Mouse (Mus musculus) forebrain, postnatal 0 days (tissue): ENCODE measurements at regions not wholly inside any gene's neighbourhood (a gene's known extent, or its start where the extent isn't known, plus 50 kb on each side); places are given as distances from the start of the nearest gene placed in this dataset.

Source experiments
- ATAC-seq: fragments of 200-750 bp; cut with Nextera tagmentation; 2 replicates; pipeline ENCODE4 v1.8.0; 2017; ENCODE audit warnings: mild to moderate bottlenecking, moderate library complexity
- DNase-seq: peaks from one replicate; pipeline ENCODE4 v3.0.0-alpha.2; 2015
- H3K27ac ChIP-seq: fragments of 300-500 bp; sonication (generic); 2 replicates; pipeline ENCODE4 v1.5.1; 2014; ENCODE audit warnings: low read depth, mild to moderate bottlenecking, antibody characterized with exemption, low read length, moderate library complexity, mixed read lengths
- H3K27me3 ChIP-seq: fragments of 300-500 bp; sonication (generic); 2 replicates; pipeline ENCODE4 v1.6.1; 2014; ENCODE audit warnings: mild to moderate bottlenecking, low read length, mixed read lengths; ENCODE audit not compliant: insufficient read depth
- H3K36me3 ChIP-seq: fragments of 300-500 bp; sonication (generic); 2 replicates; pipeline ENCODE4 v1.6.1; 2014; ENCODE audit warnings: mild to moderate bottlenecking, moderate library complexity; ENCODE audit not compliant: insufficient read depth
- H3K4me1 ChIP-seq: fragments of 300-500 bp; sonication (generic); 2 replicates; pipeline ENCODE4 v1.6.1; 2014; ENCODE audit warnings: antibody characterized with exemption; ENCODE audit not compliant: insufficient read depth
- H3K4me2 ChIP-seq: fragments of 300-500 bp; sonication (generic); 2 replicates; pipeline ENCODE4 v1.6.1; 2014; ENCODE audit warnings: low read depth, mild to moderate bottlenecking, moderate library complexity
- H3K4me3 ChIP-seq: fragments of 300-500 bp; sonication (generic); 2 replicates; pipeline ENCODE4 v1.5.1; 2014; ENCODE audit warnings: low read depth, low read length, mixed read lengths
- H3K9ac ChIP-seq: fragments of 300-500 bp; sonication (generic); 2 replicates; pipeline ENCODE4 v1.6.1; 2014; ENCODE audit warnings: mild to moderate bottlenecking
- H3K9me3 ChIP-seq: fragments of 300-500 bp; sonication (generic); 2 replicates; pipeline ENCODE4 v1.6.1; 2016; ENCODE audit warnings: low read length
- CTCF ChIP-seq: sonication (generic); IDR thresholded peaks from 2 replicates; pipeline ENCODE4 v1.5.1; 2016; ENCODE audit warnings: antibody characterized with exemption, control low read depth, low read depth
- WGBS: fragments of 180-500 bp; shearing (Covaris S2); extraction: QIAGEN DNeasy Blood & Tissue Kit; methylation state at CpG from one replicate; pipeline ENCODE4 v1.1.7; 2014; 5-methylcytosine and 5-hydroxymethylcytosine counted together

DNA sequence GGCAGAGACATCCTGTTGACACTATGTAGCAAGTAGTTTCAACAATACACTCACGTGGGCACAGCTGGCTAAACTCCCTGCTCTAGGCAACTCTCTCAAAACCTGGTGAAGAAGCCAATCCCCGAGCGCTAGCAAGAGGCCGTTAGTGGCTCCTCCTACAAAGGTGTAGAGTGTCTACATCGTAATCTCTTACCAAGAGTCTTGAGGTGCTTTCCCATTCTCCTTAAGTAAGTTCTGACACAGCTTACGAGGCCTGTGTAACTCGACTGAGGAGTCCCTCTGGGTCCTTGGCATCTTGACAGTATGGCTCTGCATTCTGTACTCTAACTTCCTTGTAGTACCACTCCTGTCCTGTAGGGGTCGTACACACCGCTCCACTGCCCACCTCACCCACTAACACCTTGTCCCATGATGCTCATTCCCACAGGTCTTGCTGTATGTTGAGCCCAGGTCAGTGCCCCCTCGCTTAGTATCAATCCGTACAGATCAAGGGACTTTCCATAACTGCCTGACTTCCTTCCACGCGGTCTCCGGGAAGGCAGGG lies 167.7 kb upstream of the Plxnc1 start:
- H3K27me3 ChIP-seq = no peaks in the 10 kb centered on the region
- no peak for DNase-seq
- peaks cover 4% of the 10 kb centered on the region; the same call in 1 of the 2 replicates for H3K4me1 ChIP-seq
- H3K4me2 ChIP-seq = no peak overlapping the region
- no peak overlapping the region for H3K4me3 ChIP-seq
- TF ChIP-seq CTCF = peak; percentile 49
- 72% methylated on average over 14 of the region's 14 CpGs for WGBS
- H3K36me3 ChIP-seq = no peaks in the 10 kb centered on the region
- ATAC-seq = no peak
- H3K9ac ChIP-seq = no peak overlapping the region
- no peaks in the 10 kb centered on the region for H3K9me3 ChIP-seq
- no peak overlapping the region for H3K27ac ChIP-seq

DNA sequence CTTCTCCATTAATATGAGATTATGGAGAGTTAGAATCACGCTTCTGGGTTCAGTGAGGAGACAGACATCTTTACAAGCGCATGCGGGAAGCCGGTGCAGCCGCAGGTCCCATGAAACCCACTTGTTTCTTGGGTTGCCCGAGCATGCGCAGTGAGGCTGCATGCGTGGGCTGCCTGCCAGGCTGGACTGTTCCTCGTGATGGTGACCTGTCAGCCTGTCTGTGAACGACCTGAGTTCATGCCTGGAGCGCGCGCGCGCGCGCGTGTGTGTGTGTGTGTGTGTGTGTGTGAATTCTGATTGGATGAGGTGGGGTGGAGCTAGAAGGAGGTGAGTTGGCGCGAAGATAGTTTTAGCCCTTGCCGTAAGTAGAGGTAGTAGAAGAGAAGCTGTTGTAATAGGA lies 166.2 kb upstream of the Plxnc1 start:
- TF ChIP-seq CTCF = no peak
- Histone ChIP-seq H3K27ac (no peak overlapping the region), H3K4me1 (no peaks in the 10 kb centered on the region), H3K36me3 (no peaks in the 10 kb centered on the region), H3K27me3 (no peaks in the 10 kb centered on the region), H3K9me3 (no peaks in the 10 kb centered on the region), H3K4me3 (no peak overlapping the region), H3K9ac (no peak overlapping the region), H3K4me2 (no peak overlapping the region)
- 90% methylated on average over 21 of the region's 21 CpGs for WGBS
- ATAC-seq = no peak
- no peak for DNase-seq

DNA sequence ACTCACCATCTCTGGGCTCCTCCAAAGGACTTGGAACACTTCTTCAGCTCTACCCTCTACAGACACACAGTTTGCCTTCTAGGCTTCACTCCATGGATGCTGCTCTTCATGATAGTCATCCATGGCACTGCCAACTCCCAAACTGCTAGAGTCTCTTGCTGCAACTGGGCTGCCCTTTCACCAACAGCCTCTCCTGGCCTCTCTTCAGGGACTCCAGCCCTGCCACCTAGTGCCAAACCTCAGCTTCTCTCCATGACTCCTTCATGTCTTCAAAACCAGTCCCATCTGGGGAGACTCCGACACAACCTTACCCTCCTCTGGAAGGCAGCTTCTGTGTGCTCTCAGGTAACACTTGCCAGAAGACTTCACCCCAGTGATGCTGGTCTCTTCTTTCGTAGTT lies 164.9 kb upstream of the Plxnc1 start:
- TF ChIP-seq CTCF = no peak
- Histone ChIP-seq H3K4me1 (no peaks in the 10 kb centered on the region), H3K27me3 (no peaks in the 10 kb centered on the region), H3K4me2 (no peak overlapping the region), H3K9ac (no peak overlapping the region), H3K9me3 (no peaks in the 10 kb centered on the region), H3K36me3 (no peaks in the 10 kb centered on the region), H3K27ac (no peak overlapping the region), H3K4me3 (no peak overlapping the region)
- no peak for DNase-seq
- no peak for ATAC-seq
- 91% methylated on average over 2 of the region's 2 CpGs for WGBS

DNA sequence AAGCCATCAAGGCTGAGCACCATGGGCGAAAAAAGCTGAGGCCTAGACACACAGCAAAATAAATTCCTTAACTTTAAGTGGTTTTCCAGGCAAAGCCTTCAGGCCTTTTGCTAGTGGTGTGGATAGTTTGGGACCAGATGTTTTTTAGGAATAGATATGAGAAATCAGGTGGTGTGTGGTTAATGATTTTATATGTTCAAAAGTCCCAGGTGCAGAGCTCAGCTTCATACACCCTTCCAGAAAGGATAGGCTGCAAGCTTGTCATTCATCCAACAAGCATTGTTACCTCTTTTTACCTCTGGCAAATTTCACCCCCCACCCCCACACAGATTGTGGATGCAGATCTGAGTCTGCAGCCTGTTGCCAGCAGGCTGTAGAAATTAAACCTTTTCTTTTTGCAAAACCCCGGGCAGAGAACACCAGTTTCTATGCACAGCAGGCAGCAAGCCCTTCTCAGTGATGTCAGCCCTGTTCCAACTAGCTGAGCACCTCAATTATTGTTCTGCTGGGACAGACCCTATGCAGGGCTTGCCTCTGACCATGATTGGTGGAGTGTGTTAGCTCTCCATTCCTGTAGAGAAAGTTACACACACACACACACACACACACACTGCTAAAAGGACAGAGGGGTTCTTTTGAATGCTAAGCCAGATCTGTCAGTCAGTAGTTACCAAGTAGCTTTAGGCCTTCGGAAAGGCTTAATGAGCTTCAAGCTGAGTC lies 163.1 kb upstream of the Plxnc1 start:
- no peak overlapping the region for H3K4me3 ChIP-seq
- no peaks in the 10 kb centered on the region for H3K4me1 ChIP-seq
- H3K36me3 ChIP-seq = no peaks in the 10 kb centered on the region
- H3K27ac ChIP-seq = no peak overlapping the region
- H3K27me3 ChIP-seq = no peaks in the 10 kb centered on the region
- WGBS = 26% methylated on average over 3 of the region's 3 CpGs
- H3K4me2 ChIP-seq = no peak overlapping the region
- TF ChIP-seq CTCF = no peak
- H3K9me3 ChIP-seq = no peaks in the 10 kb centered on the region
- ATAC-seq = no peak
- H3K9ac ChIP-seq = no peak overlapping the region
- DNase-seq = no peak

DNA sequence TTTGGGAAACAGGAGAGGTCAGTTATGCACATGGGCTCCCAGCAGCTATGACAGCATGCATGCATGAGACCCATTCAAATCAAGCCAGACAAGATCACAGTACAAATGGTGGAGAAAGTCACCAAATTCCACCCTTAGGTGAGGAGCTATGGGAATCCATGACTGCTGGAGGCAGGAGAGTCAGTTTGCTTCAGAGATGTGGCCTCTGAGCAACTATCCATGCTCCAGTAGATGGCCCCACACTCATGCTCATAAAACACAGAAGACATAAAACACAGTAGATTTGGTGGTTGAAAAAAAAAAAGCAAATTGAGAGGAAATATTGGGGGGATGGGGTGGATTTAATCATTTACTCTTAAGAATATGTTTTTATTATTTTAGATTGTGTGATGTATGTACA lies 159.2 kb upstream of the Plxnc1 start:
- Histone ChIP-seq H3K4me1 (no peaks in the 10 kb centered on the region), H3K4me3 (no peak overlapping the region), H3K36me3 (no peaks in the 10 kb centered on the region), H3K9me3 (no peaks in the 10 kb centered on the region), H3K27ac (no peak overlapping the region), H3K9ac (no peak overlapping the region), H3K4me2 (no peak overlapping the region), H3K27me3 (no peaks in the 10 kb centered on the region)
- ATAC-seq (0 out of 2 replicates have a peak, but pooled peaks have one; percentile 40), DNase-seq (peak; percentile 49)
- peak; percentile 63 for TF ChIP-seq CTCF

DNA sequence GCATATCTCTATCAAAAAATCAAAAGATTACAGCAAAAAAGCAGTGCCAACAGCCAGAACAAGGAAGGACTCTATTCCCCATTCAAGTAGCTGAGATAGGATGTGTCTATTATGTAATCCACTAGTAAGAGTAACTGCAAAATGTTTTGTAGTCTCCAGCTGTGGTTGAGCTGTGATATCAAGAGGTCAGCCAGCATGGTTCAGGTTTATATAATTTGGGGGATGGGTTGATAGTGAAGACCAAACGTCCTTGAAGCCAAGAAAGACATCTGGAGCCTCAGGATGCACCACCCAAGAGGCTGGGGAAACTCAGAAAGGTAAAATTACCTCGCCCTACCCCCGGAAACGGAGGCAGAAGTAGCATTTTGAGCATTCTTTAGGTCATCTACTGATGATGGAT lies 158.3 kb upstream of the Plxnc1 start:
- WGBS = 79% methylated on average over 4 of the region's 4 CpGs
- Histone ChIP-seq H3K4me3 (no peak overlapping the region), H3K4me1 (no peaks in the 10 kb centered on the region), H3K9ac (no peak overlapping the region), H3K36me3 (no peaks in the 10 kb centered on the region), H3K27me3 (no peaks in the 10 kb centered on the region), H3K27ac (no peak overlapping the region), H3K9me3 (no peaks in the 10 kb centered on the region), H3K4me2 (no peak overlapping the region)
- no peak for TF ChIP-seq CTCF
- DNase-seq (no peak), ATAC-seq (no peak)

DNA sequence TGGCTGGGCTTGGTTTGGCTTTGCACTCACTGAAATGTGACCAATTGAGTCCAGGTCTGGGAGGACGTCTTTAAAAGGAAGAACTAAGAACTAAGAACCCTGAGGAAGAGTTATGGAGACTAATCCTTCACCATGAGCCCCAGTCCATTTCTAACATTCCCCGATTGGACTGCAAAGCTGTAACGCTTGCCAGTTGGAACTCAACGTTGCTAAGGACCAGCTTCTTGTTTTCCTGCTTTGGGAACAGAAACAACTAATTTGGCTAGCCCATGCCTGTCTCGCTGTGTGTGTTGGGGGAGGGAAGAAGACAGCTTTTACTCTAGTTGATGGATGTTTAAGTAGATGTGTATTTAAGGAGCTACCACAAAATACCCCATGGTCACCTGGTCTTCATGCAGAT lies 155.3 kb upstream of the Plxnc1 start:
- 53% methylated on average over 5 of the region's 5 CpGs for WGBS
- DNase-seq (peak; percentile 69), ATAC-seq (peak; percentile 58; the same call in 1 of the 2 replicates)
- no peaks in the 10 kb centered on the region for H3K4me1 ChIP-seq
- H3K9ac ChIP-seq = no peak overlapping the region
- H3K4me2 ChIP-seq = no peak overlapping the region
- no peaks in the 10 kb centered on the region for H3K36me3 ChIP-seq
- TF ChIP-seq CTCF = no peak
- no peak overlapping the region for H3K27ac ChIP-seq
- no peaks in the 10 kb centered on the region for H3K9me3 ChIP-seq
- H3K27me3 ChIP-seq = no peaks in the 10 kb centered on the region
- no peak overlapping the region for H3K4me3 ChIP-seq
